Mouse (Mus musculus): ENCODE measurements around the gene Tnks2.

DNA sequence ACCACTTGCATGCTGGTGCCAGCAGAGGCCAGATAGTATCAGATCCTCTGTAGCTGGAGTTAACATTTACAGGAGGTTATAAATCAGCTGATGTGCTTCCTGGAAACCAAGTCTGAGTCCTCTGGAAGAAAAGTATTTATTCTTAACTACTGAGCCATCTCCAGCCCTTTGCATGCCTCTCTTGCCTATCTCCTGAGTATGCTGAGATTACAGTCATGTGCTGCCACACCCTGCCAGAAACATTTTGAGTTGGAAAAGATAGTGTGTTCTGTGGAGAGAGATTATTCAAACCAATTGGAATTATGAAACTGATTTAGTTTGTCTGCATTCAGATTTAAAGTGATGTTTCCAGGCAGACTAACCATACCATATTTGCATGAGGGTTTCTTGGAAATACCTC, 43.3 kb downstream of the Tnks2 start:
- TF ChIP-seq CTCF (IDR thresholded peaks at IDR 0.05; ENCODE audit: borderline replicate concordance, control insufficient read depth, extremely low read depth, insufficient read depth, low read length, poor library complexity) (no peak), POLR2A (IDR thresholded peaks at IDR 0.05; ENCODE audit: control insufficient read depth, extremely low read depth, insufficient read depth, low read length, poor library complexity) (no peak)

Data from thymus, adult 2 months (tissue).